Mouse (Mus musculus): Measurements from ENCODE around the gene Gm8362. TPM values are rescaled to one million over a fixed set of nuclear protein-coding genes. Genes with fewer than 3 reads are reported as not detected.
"Not testable (repeated sequence)": the region's sequence is repeated elsewhere in the genome, so short reads cannot be mapped to it uniquely, and the experiment has no call there.

Gene Gm8362
- not detected for total RNA-seq (2022)

GRCm38 (mm10) chr14:6774311-6774710 lies at the start of gene Gm8362:
Gm8362 (minus strand) TSS chr14:6774411.
- not testable (repeated sequence) for DNase-seq (ENCODE audit: low spot score in 2 of 2)

DNA sequence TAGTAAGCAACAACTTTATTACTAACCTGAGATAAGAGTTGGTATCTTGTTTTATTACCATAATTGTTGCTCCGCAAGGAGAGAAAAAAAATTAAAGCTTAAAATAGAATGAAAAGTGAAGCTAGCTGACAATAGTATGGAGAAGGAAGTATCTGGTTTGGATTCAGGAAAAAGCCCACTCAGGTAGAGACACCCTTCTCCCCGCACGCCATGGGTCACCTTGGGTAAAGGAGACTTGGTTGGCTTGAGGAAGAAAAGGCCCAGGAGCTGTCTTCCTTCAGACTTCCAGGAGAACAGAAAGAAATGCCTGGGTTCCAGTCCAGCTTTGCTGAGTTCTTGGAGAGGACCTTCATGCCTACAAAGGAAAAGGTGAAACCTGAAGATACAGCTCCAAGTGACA lies 49.1 kb upstream of the Gm8362 start:
- DNase-seq (ENCODE audit: low spot score in 2 of 2): not testable (repeated sequence)

GRCm38 (mm10) chr14:6757231-6757536 lies 17.0 kb downstream of the Gm8362 start:
- DNase-seq (ENCODE audit: low spot score in 2 of 2): not testable (repeated sequence)

DNA sequence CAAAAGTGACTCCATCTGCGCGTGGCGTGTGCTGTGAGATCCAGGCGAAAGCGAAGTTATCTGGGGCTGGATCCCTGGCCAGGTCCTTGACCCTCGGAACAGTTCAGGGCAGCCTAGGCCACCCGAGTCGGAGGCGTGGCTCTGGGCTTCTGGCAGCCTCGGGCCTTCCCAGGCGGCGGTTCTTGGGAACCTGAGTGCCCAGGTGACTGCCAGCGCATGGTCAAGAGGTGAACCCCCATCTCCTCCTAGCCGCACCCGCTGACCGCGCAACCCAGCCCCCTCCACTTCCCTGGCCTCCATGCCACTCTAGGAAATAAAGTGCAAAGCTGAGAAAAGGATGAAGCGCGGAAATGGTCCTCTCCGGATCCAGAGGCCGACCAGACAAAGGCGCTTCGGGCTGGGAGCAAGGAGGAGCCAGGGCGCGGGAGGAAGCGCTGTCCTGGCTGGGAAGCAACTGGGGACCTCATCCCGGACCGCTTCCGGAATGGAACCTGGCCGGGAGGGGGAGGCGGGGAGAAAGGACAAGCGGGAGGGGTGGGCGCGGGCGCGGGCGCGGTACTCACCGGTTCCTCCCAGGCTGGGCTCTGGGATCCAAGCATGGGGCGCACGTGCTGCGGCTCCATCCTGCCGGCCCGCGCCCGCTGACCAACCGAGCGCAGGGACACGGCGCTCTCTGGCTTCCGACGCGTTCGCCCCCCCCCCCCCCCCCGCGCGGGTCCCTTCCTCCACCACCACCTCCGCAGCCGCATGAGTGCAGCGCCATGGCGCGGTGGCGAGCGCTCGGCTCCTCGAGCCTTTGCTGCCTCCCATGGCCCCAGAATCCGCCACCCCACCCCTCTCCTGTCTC lies 17.6 kb downstream of the Gm8362 start:
- not testable (repeated sequence) for DNase-seq (ENCODE audit: low spot score in 2 of 2)

DNA sequence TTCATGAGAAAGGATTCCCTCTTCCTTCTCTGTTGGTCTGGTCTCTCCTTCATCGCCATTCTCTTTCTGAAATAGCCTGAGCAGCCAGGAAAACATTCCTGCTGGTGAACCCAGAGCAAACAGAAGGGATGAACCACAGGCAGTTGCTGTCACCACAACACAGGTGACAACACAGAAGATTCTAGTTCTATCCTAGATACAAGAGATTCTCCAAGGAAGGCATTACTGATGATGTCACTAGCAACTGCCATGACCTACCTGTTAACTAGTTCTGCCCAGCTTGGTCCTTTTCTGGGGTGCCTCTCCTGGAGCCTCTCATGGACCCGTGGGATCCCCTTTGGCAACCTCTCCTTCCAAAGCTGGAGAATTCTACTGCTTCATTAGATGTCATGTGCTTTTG lies 32.0 kb downstream of the Gm8362 start, which contains the start of gene Gm3636:
Gene Gm3636, minus strand, starts transcription at position 101 of the 400 bp plus-strand sequence.
- DNase-seq (ENCODE audit: low spot score in 2 of 2): not testable (repeated sequence)

GRCm38 (mm10) chr14:6720151-6720550 lies 54.1 kb downstream of the Gm8362 start, which contains the start of gene Gm8050:
Gm8050 (minus strand) TSS chr14:6720251.
- DNase-seq (ENCODE audit: low spot score in 2 of 2): not testable (repeated sequence)

Other genes with a start within 250 kb of the Gm8362 start
- not detected for gene Gm8356, start 237.1 kb downstream of the Gm8362 start, total RNA-seq (2022)
- under 1 TPM in 2 of 4 experiments, not detected in 2; 0.19 to 0.31 TPM for gene Gm3629, start 183.8 kb downstream of the Gm8362 start, total RNA-seq (2022)
- under 1 TPM in 1 of 4 experiments, not detected in 3; 0.62 TPM for gene Gm3460, start 152.0 kb downstream of the Gm8362 start, total RNA-seq (2022)
- gene Gm10251, start 90.2 kb downstream of the Gm8362 start, total RNA-seq (2022): not detected
- not detected for gene Gm8050, start 54.2 kb downstream of the Gm8362 start, total RNA-seq (2022)
- gene Gm3636, start 32.1 kb downstream of the Gm8362 start, total RNA-seq (2022): 1 to 10 TPM in 2 of 4 experiments, under 1 TPM in 2; 0.74 to 1.4 (median 1.1) TPM
- not detected for gene Gm3642, start 65.9 kb upstream of the Gm8362 start, total RNA-seq (2022)
- gene Gm3667, start 115.6 kb upstream of the Gm8362 start, total RNA-seq (2022): under 1 TPM in 1 of 4 experiments, not detected in 3; 0.20 TPM
- not detected for gene Gm6356, start 199.4 kb upstream of the Gm8362 start, total RNA-seq (2022)

All from gastrocnemius, adult 8-10 months (tissue).